Mouse (Mus musculus) neural tube, embryonic 12.5 days (tissue): ENCODE data around the gene Elavl3. TPM values are rescaled to one million over a fixed set of nuclear protein-coding genes. Genes with fewer than 3 reads are reported as not detected.

Experiments
- ATAC-seq: fragments of 200-750 bp; cut with Nextera tagmentation; 2 replicates; pipeline ENCODE4 v1.8.0; 2017; ENCODE audit warnings: low read depth, mild to moderate bottlenecking, moderate TSS enrichment, moderate library complexity; ENCODE audit not compliant: low FRiP score
- H3K27ac ChIP-seq: fragments of 300-500 bp; sonication (generic); 2 replicates; pipeline ENCODE4 v1.5.1; 2016
- H3K27me3 ChIP-seq: fragments of 300-500 bp; sonication (generic); replicated peaks from 2 replicates; pipeline ENCODE4 v1.6.1; 2016; ENCODE audit warnings: mild to moderate bottlenecking
- H3K36me3 ChIP-seq: fragments of 300-500 bp; sonication (generic); 2 replicates; pipeline ENCODE4 v1.6.1; 2016; ENCODE audit warnings: mild to moderate bottlenecking
- H3K4me1 ChIP-seq: fragments of 300-500 bp; sonication (generic); 2 replicates; pipeline ENCODE4 v1.6.1; 2016
- H3K4me2 ChIP-seq: fragments of 300-500 bp; sonication (generic); replicated peaks from 2 replicates; pipeline ENCODE4 v1.6.1; 2016; ENCODE audit warnings: mild to moderate bottlenecking
- H3K4me3 ChIP-seq: fragments of 300-500 bp; sonication (generic); 2 replicates; pipeline ENCODE4 v1.5.1; 2016
- H3K9ac ChIP-seq: fragments of 300-500 bp; sonication (generic); 2 replicates; pipeline ENCODE4 v1.6.1; 2016; ENCODE audit warnings: mild to moderate bottlenecking
- H3K9me3 ChIP-seq: fragments of 300-500 bp; sonication (generic); 2 replicates; pipeline ENCODE4 v1.6.1; 2016; ENCODE audit warnings: mild to moderate bottlenecking
- WGBS: fragments of 180-500 bp; shearing (Covaris S2); methylation state at CpG from one replicate; pipeline ENCODE4 v1.1.7; 2016; 5-methylcytosine and 5-hydroxymethylcytosine counted together
- polyA plus RNA-seq: library from polyadenylated mRNA; unstranded; fragments of >200 nt; fragmentation: Nextera tagmentation; extraction: Ambion mirVana; gene quantifications from 2 replicates; pipeline ENCODE4 v1.2.1, GENCODE M21; 2016

Elavl3 gene
- polyA plus RNA-seq, 1 experiment from 2014 or later: 73.5 TPM

DNA sequence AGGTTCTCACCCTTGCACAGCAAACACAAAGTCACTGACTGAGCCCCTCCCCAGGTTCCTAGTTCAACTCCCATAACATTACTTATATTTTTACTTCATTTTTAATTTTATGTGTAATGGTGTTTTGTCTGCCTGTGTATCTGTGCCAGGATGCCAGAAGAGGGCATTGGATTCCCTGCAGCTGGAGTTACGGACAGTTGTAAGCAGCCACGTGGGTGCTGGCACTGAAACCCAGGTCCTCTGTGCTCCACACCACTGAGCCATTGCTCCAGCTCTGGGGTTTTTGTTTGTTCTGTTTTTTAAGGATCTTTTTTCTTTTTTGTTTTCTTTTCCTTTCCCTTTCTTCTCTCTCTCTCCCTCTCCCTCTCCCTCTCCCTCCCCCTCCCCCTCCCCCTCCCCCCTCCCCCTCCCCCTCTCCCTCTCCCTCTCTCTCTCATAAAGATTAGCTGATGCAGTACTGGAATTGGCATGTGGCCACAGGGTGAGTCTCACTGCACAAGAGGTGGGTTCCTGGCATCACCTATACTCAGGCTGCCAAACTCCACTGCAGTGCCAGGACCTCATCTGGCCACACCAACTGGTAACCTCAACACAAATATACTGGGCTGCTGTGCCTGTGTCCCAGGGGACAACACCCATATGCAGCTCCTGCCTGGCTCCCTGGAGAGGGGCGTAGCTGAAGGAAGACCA, 55.5 kb downstream of the Elavl3 start:
- H3K4me2 ChIP-seq: no peak overlapping the region
- WGBS: 80% methylated on average over 3 of the region's 3 CpGs
- ATAC-seq: no peak
- H3K27me3 ChIP-seq: peaks cover 20% of the 10 kb centered on the region
- H3K36me3 ChIP-seq: no peaks in the 10 kb centered on the region
- H3K9me3 ChIP-seq: no peaks in the 10 kb centered on the region
- no peaks in the 10 kb centered on the region for H3K4me1 ChIP-seq
- no peak overlapping the region for H3K9ac ChIP-seq
- H3K4me3 ChIP-seq: no peak overlapping the region
- no peak overlapping the region for H3K27ac ChIP-seq

DNA sequence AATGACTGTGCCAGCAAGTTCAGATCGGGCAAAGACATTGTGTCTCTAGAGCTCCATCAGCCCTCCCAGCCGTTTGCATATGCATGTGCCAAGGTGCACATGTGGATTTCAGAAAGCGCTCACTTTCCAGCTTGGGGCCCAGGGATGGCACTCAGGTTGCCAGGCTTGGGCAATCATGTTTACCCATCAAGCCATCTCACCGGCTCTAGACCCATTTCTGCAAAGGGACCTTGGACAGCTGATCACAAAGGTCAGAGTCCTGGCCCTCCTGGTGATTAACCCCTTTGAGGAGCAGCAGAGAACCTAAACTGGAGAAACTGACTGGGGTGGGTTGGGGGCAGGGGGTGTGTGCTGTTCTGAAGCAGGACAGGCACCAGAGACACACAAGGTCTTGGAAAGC, 59.6 kb downstream of the Elavl3 start:
- no peak overlapping the region for H3K9ac ChIP-seq
- H3K4me2 ChIP-seq: no peak overlapping the region
- 74% methylated on average over 4 of the region's 4 CpGs for WGBS
- no peaks in the 10 kb centered on the region for H3K9me3 ChIP-seq
- no peaks in the 10 kb centered on the region for H3K36me3 ChIP-seq
- H3K4me3 ChIP-seq: no peak overlapping the region
- H3K4me1 ChIP-seq: peaks cover 22% of the 10 kb centered on the region
- H3K27me3 ChIP-seq: peaks cover 61% of the 10 kb centered on the region
- H3K27ac ChIP-seq: no peak overlapping the region
- no peak for ATAC-seq

- peak within 1 kb of the TSS; percentile 71 for H3K4me2 ChIP-seq
- H3K36me3 ChIP-seq: no peaks in the 10 kb centered on the region
- H3K4me1 ChIP-seq: peaks cover 22% of the 10 kb centered on the region
- H3K9ac ChIP-seq: peak within 1 kb of the TSS; percentile 45; the same call in 1 of the 2 replicates
- peak; percentile 35; the same call in 1 of the 2 replicates for ATAC-seq
- WGBS: under 1% methylated on average over 42 of the region's 42 CpGs
- peaks cover 73% of the 10 kb centered on the region for H3K27me3 ChIP-seq
- no peak within 1 kb of the TSS for H3K27ac ChIP-seq
- peak within 1 kb of the TSS; percentile 34 for H3K4me3 ChIP-seq
- H3K9me3 ChIP-seq: no peaks in the 10 kb centered on the region
Measured at GRCm38 (mm10) chr9:21989230-21990110, 62.4 kb downstream of the Elavl3 start, which contains the start of gene Rgl3. TSS of gene Rgl3 (minus strand) at chr9:21989446.

DNA sequence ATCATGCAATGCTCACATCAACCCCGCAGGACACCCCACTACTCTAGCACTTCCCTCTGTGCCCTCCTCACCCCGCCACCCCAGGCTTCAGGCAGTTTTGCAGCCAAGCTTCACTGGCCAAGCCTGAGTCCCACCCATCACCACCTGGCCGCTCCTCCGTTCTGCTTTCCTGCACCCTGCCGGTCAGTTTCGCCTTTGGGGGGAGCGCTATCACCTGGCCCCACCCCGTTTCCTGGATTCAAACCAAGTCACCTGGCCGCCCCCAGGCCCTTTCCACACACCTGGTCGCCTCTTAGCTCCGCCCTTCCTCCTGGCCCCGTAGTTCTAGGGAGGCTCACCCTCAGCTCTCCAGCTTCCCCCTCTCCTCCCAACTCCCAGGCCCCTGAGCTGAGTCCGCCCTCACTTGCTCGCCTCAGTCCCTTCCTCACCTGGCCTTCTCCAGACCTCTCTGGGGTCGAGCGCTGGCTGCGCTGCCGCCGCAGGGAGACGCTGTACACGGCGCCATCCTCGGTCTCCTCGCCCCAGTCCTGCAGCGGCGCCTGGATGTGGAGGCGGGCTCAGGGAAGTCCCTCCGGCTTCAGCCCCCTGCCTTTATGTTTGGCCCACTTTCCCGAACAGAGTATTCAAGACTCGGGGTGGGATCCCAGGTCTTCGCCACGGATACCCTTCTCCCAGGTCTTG, 63.3 kb downstream of the Elavl3 start:
- H3K9ac ChIP-seq: peak overlapping the region; percentile 45; the same call in 1 of the 2 replicates
- ATAC-seq: 0 out of 2 replicates have a peak, but pooled peaks have one; percentile 33
- peaks cover 73% of the 10 kb centered on the region for H3K27me3 ChIP-seq
- H3K4me2 ChIP-seq: peak overlapping the region; percentile 71
- H3K27ac ChIP-seq: no peak overlapping the region
- no peaks in the 10 kb centered on the region for H3K9me3 ChIP-seq
- peak overlapping the region; percentile 34 for H3K4me3 ChIP-seq
- WGBS: 2% methylated on average over 32 of the region's 32 CpGs
- no peaks in the 10 kb centered on the region for H3K36me3 ChIP-seq
- peaks cover 22% of the 10 kb centered on the region for H3K4me1 ChIP-seq

- Histone ChIP-seq H3K9ac (no peak overlapping the region), H3K4me1 (peaks cover 22% of the 10 kb centered on the region), H3K36me3 (no peaks in the 10 kb centered on the region), H3K27ac (no peak overlapping the region), H3K27me3 (peaks cover 67% of the 10 kb centered on the region), H3K4me2 (peak overlapping the region; percentile 71), H3K9me3 (no peaks in the 10 kb centered on the region), H3K4me3 (peak overlapping the region; percentile 34; the same call in 1 of the 2 replicates)
- no peak for ATAC-seq
- WGBS: 7% methylated on average over 36 of the region's 36 CpGs
Measured at GRCm38 (mm10) chr9:21987592-21988342, 64.1 kb downstream of the Elavl3 start.

GRCm38 (mm10) chr9:21983911-21984310, 67.9 kb downstream of the Elavl3 start:
- Histone ChIP-seq H3K9me3 (no peaks in the 10 kb centered on the region), H3K4me3 (no peak overlapping the region), H3K27me3 (peaks cover 29% of the 10 kb centered on the region), H3K27ac (no peak overlapping the region), H3K4me1 (peaks cover 11% of the 10 kb centered on the region), H3K9ac (no peak overlapping the region), H3K4me2 (no peak overlapping the region), H3K36me3 (no peaks in the 10 kb centered on the region)
- no peak for ATAC-seq
- 29% methylated on average over 3 of the region's 3 CpGs for WGBS

DNA sequence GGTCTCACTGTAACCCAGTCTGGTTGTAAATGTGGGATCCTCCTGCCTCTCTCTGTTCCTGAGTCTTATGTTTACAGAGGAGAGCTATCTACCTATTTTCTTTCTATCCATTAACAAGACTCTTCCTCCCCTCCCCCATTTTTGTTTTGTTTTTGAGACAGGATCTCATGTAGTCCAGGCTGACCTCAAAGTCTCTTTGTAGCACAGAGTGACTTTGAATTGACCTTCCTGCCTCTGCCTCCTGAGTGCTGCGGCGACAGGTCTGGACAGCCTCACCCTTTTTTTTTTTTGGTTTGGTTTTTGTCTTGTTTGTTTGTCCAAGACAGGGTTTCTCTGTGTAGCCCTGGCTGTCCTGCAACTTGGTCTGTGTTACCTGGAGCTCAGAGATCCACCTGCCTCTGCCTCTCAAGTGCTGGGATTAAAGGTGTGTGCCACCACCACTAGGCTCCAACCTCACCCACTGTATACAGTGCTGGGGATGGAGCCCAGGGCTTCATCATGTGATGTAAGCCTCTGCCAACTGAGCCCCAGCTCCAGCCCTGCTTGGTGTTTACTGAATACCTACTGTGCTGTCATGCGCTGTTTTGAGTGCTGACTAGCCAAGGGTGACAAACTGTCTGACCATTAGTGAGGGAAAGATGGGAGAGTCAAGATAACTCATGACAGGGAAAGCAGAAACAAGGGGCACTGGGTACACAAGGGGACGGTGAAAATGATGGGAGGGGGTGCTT, 73.3 kb downstream of the Elavl3 start:
- no peak overlapping the region for H3K9ac ChIP-seq
- no peak overlapping the region for H3K4me2 ChIP-seq
- H3K9me3 ChIP-seq: no peaks in the 10 kb centered on the region
- H3K36me3 ChIP-seq: no peaks in the 10 kb centered on the region
- ATAC-seq: no peak
- H3K4me1 ChIP-seq: no peaks in the 10 kb centered on the region
- 97% methylated on average over 4 of the region's 4 CpGs for WGBS
- no peaks in the 10 kb centered on the region for H3K27me3 ChIP-seq
- H3K27ac ChIP-seq: no peak overlapping the region
- H3K4me3 ChIP-seq: no peak overlapping the region

GRCm38 (mm10) chr9:21977972-21978371, 73.9 kb downstream of the Elavl3 start:
- no peak for ATAC-seq
- no peak overlapping the region for H3K27ac ChIP-seq
- H3K4me3 ChIP-seq: no peak overlapping the region
- no peaks in the 10 kb centered on the region for H3K4me1 ChIP-seq
- H3K36me3 ChIP-seq: no peaks in the 10 kb centered on the region
- H3K27me3 ChIP-seq: no peaks in the 10 kb centered on the region
- WGBS: 27% methylated on average over 2 of the region's 2 CpGs
- no peak overlapping the region for H3K4me2 ChIP-seq
- no peaks in the 10 kb centered on the region for H3K9me3 ChIP-seq
- H3K9ac ChIP-seq: no peak overlapping the region

- ATAC-seq: no peak
- H3K4me2 ChIP-seq: no peak overlapping the region
- H3K4me1 ChIP-seq: no peaks in the 10 kb centered on the region
- whole genome bisulfite sequencing: 90% methylated on average over 5 of the region's 5 CpGs
- H3K9me3 ChIP-seq: no peaks in the 10 kb centered on the region
- H3K27ac ChIP-seq: no peak overlapping the region
- no peak overlapping the region for H3K4me3 ChIP-seq
- no peak overlapping the region for H3K9ac ChIP-seq
- H3K36me3 ChIP-seq: no peaks in the 10 kb centered on the region
- no peaks in the 10 kb centered on the region for H3K27me3 ChIP-seq
Measured at GRCm38 (mm10) chr9:21977331-21977730, 74.5 kb downstream of the Elavl3 start.

DNA sequence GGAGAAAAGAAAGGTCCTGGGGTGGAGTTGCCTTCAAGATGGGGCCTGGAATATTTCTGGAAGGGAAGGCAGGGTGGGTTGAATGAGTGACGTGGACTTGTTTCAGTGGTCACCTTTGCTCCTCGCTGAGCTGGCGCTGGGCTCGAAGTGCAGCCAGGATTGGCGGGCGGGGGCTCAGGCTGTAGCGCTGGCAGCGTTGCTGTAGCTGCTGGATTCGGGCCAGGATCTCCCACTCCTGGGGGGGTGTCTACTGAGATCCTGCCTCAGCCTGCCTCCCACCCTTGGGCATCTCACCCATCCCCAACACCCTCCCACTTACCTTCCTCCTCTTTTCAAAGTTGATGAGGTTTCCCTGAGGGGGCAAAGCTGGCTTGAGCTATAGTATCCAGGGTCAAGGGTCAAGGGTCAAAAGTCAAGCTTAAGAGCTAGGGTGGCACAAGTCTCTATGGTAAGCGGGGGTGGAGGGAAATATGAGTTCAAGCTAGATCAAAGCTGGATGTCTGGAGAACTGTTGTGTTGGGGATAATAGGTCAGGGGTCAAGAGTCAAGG, 75.1 kb downstream of the Elavl3 start:
- WGBS: 94% methylated on average over 10 of the region's 10 CpGs
- Histone ChIP-seq H3K36me3 (no peaks in the 10 kb centered on the region), H3K4me3 (no peak overlapping the region), H3K9ac (no peak overlapping the region), H3K9me3 (no peaks in the 10 kb centered on the region), H3K27me3 (no peaks in the 10 kb centered on the region), H3K4me1 (no peaks in the 10 kb centered on the region), H3K27ac (no peak overlapping the region), H3K4me2 (no peak overlapping the region)
- ATAC-seq: no peak

DNA sequence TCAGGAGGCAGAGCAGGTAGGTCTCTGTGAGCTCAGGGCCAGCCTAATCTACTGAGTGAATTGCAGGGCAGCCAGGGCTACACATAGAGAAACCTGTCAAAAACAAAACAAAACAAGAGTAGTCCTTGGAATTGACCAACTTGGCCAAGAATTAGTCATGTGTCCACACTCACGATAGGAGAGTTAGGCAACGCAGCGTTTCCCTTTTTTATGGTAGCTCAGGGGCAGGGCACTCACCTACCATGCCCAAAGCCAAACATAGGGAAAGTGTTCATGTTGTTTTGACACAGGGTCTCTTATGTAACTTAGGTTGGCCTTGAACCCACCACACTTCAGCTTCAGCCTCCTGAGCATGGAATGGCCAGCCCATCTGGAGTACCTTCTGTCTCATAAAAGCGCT, 82.5 kb downstream of the Elavl3 start:
- Histone ChIP-seq H3K9me3 (no peaks in the 10 kb centered on the region), H3K27ac (no peak overlapping the region), H3K9ac (no peak overlapping the region), H3K4me2 (no peak overlapping the region), H3K27me3 (no peaks in the 10 kb centered on the region), H3K36me3 (no peaks in the 10 kb centered on the region), H3K4me3 (no peak overlapping the region), H3K4me1 (no peaks in the 10 kb centered on the region)
- no peak for ATAC-seq
- WGBS: 91% methylated on average over 4 of the region's 4 CpGs
